Mouse (Mus musculus): ENCODE measurements at regions not wholly inside any gene's neighbourhood (a gene's known extent, or its start where the extent isn't known, plus 50 kb on each side); places are given as distances from the start of the nearest gene placed in this dataset.

DNA sequence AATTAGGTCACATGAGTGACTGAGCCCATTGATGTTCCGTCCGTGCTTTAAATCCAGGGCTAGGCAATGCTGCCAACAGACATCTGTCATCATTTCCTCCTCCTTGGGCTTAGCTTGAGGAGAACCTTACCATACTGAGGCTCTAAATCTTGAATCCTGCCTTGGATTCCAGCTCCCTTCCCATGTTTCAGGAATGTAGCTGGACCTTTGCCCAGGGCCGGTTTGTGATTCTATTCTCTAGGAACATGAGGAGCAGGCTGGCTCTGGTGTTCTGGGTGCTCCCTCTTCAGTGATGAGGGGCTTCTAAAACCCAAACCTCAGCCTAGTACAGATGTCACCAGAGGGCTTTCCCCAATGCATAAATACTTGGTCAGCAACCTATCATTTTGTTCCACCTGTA is 81.8 kb upstream of the Nhs start:
- no peak for DNase-seq (ENCODE audit: low spot score in 2 of 2)
- intact Hi-C loops (cut with DNase I), result no loop called here

DNA sequence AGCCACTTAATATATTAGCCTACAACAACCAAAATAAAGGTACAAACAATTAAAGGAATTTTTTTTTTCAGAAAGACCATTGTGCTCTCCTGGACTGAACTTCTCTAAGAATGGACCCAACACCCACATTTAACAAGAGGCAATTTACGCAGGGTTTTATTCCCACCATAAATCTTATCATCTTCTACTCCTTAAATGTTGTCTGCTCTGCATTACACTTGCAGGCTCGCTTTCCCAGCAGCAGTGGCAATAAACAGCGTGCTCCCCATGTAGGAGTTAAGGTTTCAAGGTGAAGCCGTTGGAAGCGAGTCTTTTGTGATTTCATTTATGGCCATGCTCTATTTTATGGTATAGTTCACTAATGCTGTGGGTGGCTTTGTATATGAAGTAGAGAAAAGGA is 76.0 kb upstream of the Nhs start:
- intact Hi-C loops (cut with DNase I), result no loop called here
- no peak for DNase-seq (ENCODE audit: low spot score in 2 of 2)

DNA sequence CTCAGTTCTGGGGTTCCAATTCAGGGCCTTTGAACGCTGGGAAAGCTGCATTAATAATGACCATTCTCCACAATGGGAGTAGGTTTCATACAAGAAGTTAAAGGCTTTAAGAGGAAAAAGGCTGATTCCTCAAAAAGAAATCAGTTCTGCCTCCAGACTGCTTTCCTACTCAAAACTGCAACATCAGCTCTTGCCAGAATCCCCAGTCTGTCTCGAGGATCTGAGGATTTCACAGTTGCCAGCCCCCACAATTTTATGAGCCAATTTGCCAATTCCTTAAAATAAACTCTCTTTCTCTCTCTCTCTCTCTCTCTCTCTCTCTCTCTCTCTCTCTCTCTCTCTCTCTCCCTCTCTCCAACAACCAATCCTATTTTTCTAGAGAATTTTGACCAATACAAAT is 51.3 kb upstream of the Nhs start:
- DNase-seq (ENCODE audit: low spot score in 2 of 2), result no peak
- intact Hi-C loops (cut with DNase I), result no loop called here

Data from left cerebral cortex, postnatal 36 days (tissue).